Comparison of ENCODE assay signal across 8 mouse cellular contexts in genomic region chr17:24477053-24477984, GRCm38 (mm10). TPM values are rescaled to one million over a fixed set of nuclear protein-coding genes. Genes with fewer than 3 reads are reported as not detected.
DNase-seq lines count a peak whose midpoint lies in the region; ATAC-seq and TF ChIP-seq lines count a peak whose summit lies in the region.

No protein-coding gene starts in this region.

- peak overlapping the region; percentile 89 for H3K4me3 ChIP-seq in cerebellum, adult 2 months (replicated peaks; ENCODE audit: insufficient read depth, low read depth, low read length)
- peak overlapping the region; percentile 87 for H3K4me3 ChIP-seq in midbrain, embryonic 10.5 days
- no peak overlapping the region for H3K4me3 ChIP-seq in midbrain, embryonic 11.5 days (ENCODE audit: low read depth, low read length)
- H3K4me3 ChIP-seq in liver, embryonic 12.5 days, result peak overlapping the region; percentile 79
- H3K4me3 ChIP-seq in stomach, embryonic 16.5 days (replicated peaks; ENCODE audit: low read length), result no peak overlapping the region

- DNase-seq in cerebellum, adult 2 months, result no peak
- DNase-seq in cerebellum, postnatal 4 days (ENCODE audit: low spot score in 2 of 2), result no peak
- no peak for DNase-seq in midbrain, embryonic 10.5 days (ENCODE audit: low spot score)
- DNase-seq in midbrain, embryonic 11.5 days (ENCODE audit: low spot score, missing footprints), result no peak
- DNase-seq in frontal cortex, postnatal 36 days (ENCODE audit: low spot score in 2 of 2), result no peak
- DNase-seq in kidney, postnatal 4 days, result no peak

- peak overlapping the region; percentile 73; the same call in 1 of the 2 replicates for H3K27ac ChIP-seq in cerebellum, adult 2 months (ENCODE audit: insufficient read depth, low read length)
- H3K27ac ChIP-seq in midbrain, embryonic 10.5 days (replicated peaks), result no peak overlapping the region
- no peak overlapping the region for H3K27ac ChIP-seq in midbrain, embryonic 11.5 days (ENCODE audit: low read depth, low read length)
- H3K27ac ChIP-seq in liver, embryonic 12.5 days, result no peak overlapping the region
- no peak overlapping the region for H3K27ac ChIP-seq in stomach, embryonic 16.5 days (ENCODE audit: low read length)

- WGBS in cerebellum, adult 2 months, result 82% methylated on average over 20 of the region's 20 CpGs
- 95% methylated on average over 20 of the region's 20 CpGs for WGBS in midbrain, embryonic 10.5 days
- WGBS in midbrain, embryonic 11.5 days, result 94% methylated on average over 20 of the region's 20 CpGs
- WGBS in liver, embryonic 12.5 days (ENCODE audit: insufficient replicate concordance), result 86% methylated on average over 20 of the region's 20 CpGs
- 91% methylated on average over 20 of the region's 20 CpGs for WGBS in stomach, embryonic 16.5 days

- H3K9ac ChIP-seq in midbrain, embryonic 11.5 days (ENCODE audit: low read length), result no peak overlapping the region; the same call in 1 of the 2 replicates
- H3K9ac ChIP-seq in liver, embryonic 12.5 days, result peak overlapping the region; percentile 90
- H3K9ac ChIP-seq in stomach, embryonic 16.5 days (ENCODE audit: low read length), result 0 out of 2 replicates have a peak overlapping the region, but pooled peaks have one; percentile 33

- H3K4me1 ChIP-seq in cerebellum, adult 2 months (ENCODE audit: control insufficient read depth, insufficient read depth, low read length), result peaks cover 20% of the 10 kb centered on the region
- peaks cover 32% of the 10 kb centered on the region for H3K4me1 ChIP-seq in midbrain, embryonic 10.5 days
- H3K4me1 ChIP-seq in midbrain, embryonic 11.5 days (ENCODE audit: control insufficient read depth, insufficient read depth, low read length), result peaks cover 11% of the 10 kb centered on the region
- H3K4me1 ChIP-seq in liver, embryonic 12.5 days, result peaks cover 42% of the 10 kb centered on the region
- peaks cover 24% of the 10 kb centered on the region for H3K4me1 ChIP-seq in stomach, embryonic 16.5 days (ENCODE audit: control insufficient read depth, insufficient read depth, low read length)

- peaks cover 58% of the 10 kb centered on the region for H3K36me3 ChIP-seq in midbrain, embryonic 10.5 days
- H3K36me3 ChIP-seq in midbrain, embryonic 11.5 days (ENCODE audit: control insufficient read depth, insufficient read depth, low read length), result peaks cover 7% of the 10 kb centered on the region
- H3K36me3 ChIP-seq in liver, embryonic 12.5 days, result peaks cover 57% of the 10 kb centered on the region
- H3K36me3 ChIP-seq in stomach, embryonic 16.5 days (ENCODE audit: control insufficient read depth, insufficient read depth, low read length), result peaks cover 15% of the 10 kb centered on the region; the same call in 1 of the 2 replicates

- TF ChIP-seq POLR2A in cerebellum, adult 2 months (IDR thresholded peaks at IDR 0.05; ENCODE audit: borderline replicate concordance, insufficient read depth, low read length), result no peak

- no peaks in the 10 kb centered on the region for H3K9me3 ChIP-seq in midbrain, embryonic 10.5 days (replicated peaks)
- H3K9me3 ChIP-seq in midbrain, embryonic 11.5 days (ENCODE audit: control insufficient read depth, low read length), result no peaks in the 10 kb centered on the region
- no peaks in the 10 kb centered on the region for H3K9me3 ChIP-seq in liver, embryonic 12.5 days (replicated peaks)
- no peaks in the 10 kb centered on the region for H3K9me3 ChIP-seq in stomach, embryonic 16.5 days (replicated peaks; ENCODE audit: control insufficient read depth, low read length)

- no peaks in the 10 kb centered on the region for H3K27me3 ChIP-seq in cerebellum, adult 2 months (ENCODE audit: control insufficient read depth, insufficient read depth, low read length)
- no peaks in the 10 kb centered on the region for H3K27me3 ChIP-seq in midbrain, embryonic 10.5 days (ENCODE audit: low read depth, poor library complexity, severe bottlenecking)
- H3K27me3 ChIP-seq in midbrain, embryonic 11.5 days (ENCODE audit: control insufficient read depth, insufficient read depth, low read length), result no peaks in the 10 kb centered on the region
- no peaks in the 10 kb centered on the region for H3K27me3 ChIP-seq in liver, embryonic 12.5 days (replicated peaks)
- no peaks in the 10 kb centered on the region for H3K27me3 ChIP-seq in stomach, embryonic 16.5 days (ENCODE audit: control insufficient read depth, insufficient read depth, low read length)

- no peak for TF ChIP-seq CTCF in cerebellum, adult 2 months (IDR thresholded peaks at IDR 0.05; ENCODE audit: borderline replicate concordance, insufficient read depth, low read depth, low read length)

- H3K4me2 ChIP-seq in midbrain, embryonic 11.5 days, result no peak overlapping the region; the same call in 1 of the 2 replicates
- peak overlapping the region; percentile 80 for H3K4me2 ChIP-seq in liver, embryonic 12.5 days
- no peak overlapping the region for H3K4me2 ChIP-seq in stomach, embryonic 16.5 days (ENCODE audit: low read depth, low read length)

- no peak for ATAC-seq in midbrain, embryonic 11.5 days (ENCODE audit: low FRiP score)
- ATAC-seq in liver, embryonic 12.5 days, result no peak
- no peak for ATAC-seq in stomach, embryonic 16.5 days (ENCODE audit: insufficient read depth, low FRiP score)

RNA-seq across cellular contexts. Expression of gene Mlst8, which starts 1.6 kb away (rescaled TPM):
- polyA plus RNA-seq in cerebellum, adult 2 months (2012; rRNA removed), result 55.9 and 63.5 TPM in 2 replicates
- polyA plus RNA-seq in midbrain, embryonic 10.5 days (2016; fragmentation: Nextera tagmentation; extraction: Ambion mirVana), result 40.2 and 40.9 TPM in 2 replicates
- 28.9 and 30.3 TPM in 2 replicates for polyA plus RNA-seq in midbrain, embryonic 11.5 days (2014; fragmentation: Nextera tagmentation; extraction: Ambion mirVana)
- polyA plus RNA-seq in liver, embryonic 12.5 days (2016; fragmentation: Nextera tagmentation; extraction: Ambion mirVana), result 17.2 and 19.4 TPM in 2 replicates
- polyA plus RNA-seq in stomach, embryonic 16.5 days (2015; fragmentation: Nextera tagmentation; extraction: Ambion mirVana), result 29.0 and 33.6 TPM in 2 replicates

RNA-seq across cellular contexts. Expression of gene Bricd5, which starts 3.6 kb away (rescaled TPM):
- 2.3 TPM in 2 replicates for polyA plus RNA-seq in cerebellum, adult 2 months (2012; rRNA removed)
- polyA plus RNA-seq in midbrain, embryonic 10.5 days (2016; fragmentation: Nextera tagmentation; extraction: Ambion mirVana), result 0.21 and 0.22 TPM in 2 replicates
- polyA plus RNA-seq in midbrain, embryonic 11.5 days (2014; fragmentation: Nextera tagmentation; extraction: Ambion mirVana), result 0.32 TPM in 1 of 2 replicates, not detected in the other
- polyA plus RNA-seq in liver, embryonic 12.5 days (2016; fragmentation: Nextera tagmentation; extraction: Ambion mirVana), result 0.18 TPM in 1 of 2 replicates, not detected in the other
- polyA plus RNA-seq in stomach, embryonic 16.5 days (2015; fragmentation: Nextera tagmentation; extraction: Ambion mirVana), result 0.36 and 0.46 TPM in 2 replicates

RNA-seq across cellular contexts. Expression of gene Pgp, which starts 7.1 kb away (rescaled TPM):
- polyA plus RNA-seq in cerebellum, adult 2 months (2012; rRNA removed), result 126 and 133 TPM in 2 replicates
- polyA plus RNA-seq in midbrain, embryonic 10.5 days (2016; fragmentation: Nextera tagmentation; extraction: Ambion mirVana), result 76.4 and 83.5 TPM in 2 replicates
- 60.6 and 67.6 TPM in 2 replicates for polyA plus RNA-seq in midbrain, embryonic 11.5 days (2014; fragmentation: Nextera tagmentation; extraction: Ambion mirVana)
- 99.5 and 101 TPM in 2 replicates for polyA plus RNA-seq in liver, embryonic 12.5 days (2016; fragmentation: Nextera tagmentation; extraction: Ambion mirVana)
- 49.6 and 54.5 TPM in 2 replicates for polyA plus RNA-seq in stomach, embryonic 16.5 days (2015; fragmentation: Nextera tagmentation; extraction: Ambion mirVana)

RNA-seq across cellular contexts. Expression of gene E4f1, which starts 7.2 kb away (rescaled TPM):
- 79.4 and 80.6 TPM in 2 replicates for polyA plus RNA-seq in cerebellum, adult 2 months (2012; rRNA removed)
- 36.2 and 42.9 TPM in 2 replicates for polyA plus RNA-seq in midbrain, embryonic 10.5 days (2016; fragmentation: Nextera tagmentation; extraction: Ambion mirVana)
- 10.2 and 14.7 TPM in 2 replicates for polyA plus RNA-seq in midbrain, embryonic 11.5 days (2014; fragmentation: Nextera tagmentation; extraction: Ambion mirVana)
- polyA plus RNA-seq in liver, embryonic 12.5 days (2016; fragmentation: Nextera tagmentation; extraction: Ambion mirVana), result 19.2 and 20.7 TPM in 2 replicates
- polyA plus RNA-seq in stomach, embryonic 16.5 days (2015; fragmentation: Nextera tagmentation; extraction: Ambion mirVana), result 29.4 and 35.0 TPM in 2 replicates

RNA-seq across cellular contexts. Expression of gene Caskin1, which starts 11.1 kb away (rescaled TPM):
- 122 and 127 TPM in 2 replicates for polyA plus RNA-seq in cerebellum, adult 2 months (2012; rRNA removed)
- polyA plus RNA-seq in midbrain, embryonic 10.5 days (2016; fragmentation: Nextera tagmentation; extraction: Ambion mirVana), result 6.7 and 8.5 TPM in 2 replicates
- 5.5 and 6.2 TPM in 2 replicates for polyA plus RNA-seq in midbrain, embryonic 11.5 days (2014; fragmentation: Nextera tagmentation; extraction: Ambion mirVana)
- 0.14 and 0.32 TPM in 2 replicates for polyA plus RNA-seq in liver, embryonic 12.5 days (2016; fragmentation: Nextera tagmentation; extraction: Ambion mirVana)
- 1.5 and 2.3 TPM in 2 replicates for polyA plus RNA-seq in stomach, embryonic 16.5 days (2015; fragmentation: Nextera tagmentation; extraction: Ambion mirVana)

Comparison
In these comparisons a context has a peak if more than half of its experiments do, and no peak if none do; other contexts are left out.
1. H3K4me3 ChIP-seq: peak in cerebellum, adult 2 months (single experiment), midbrain, embryonic 10.5 days (single experiment) and liver, embryonic 12.5 days (single experiment); none in midbrain, embryonic 11.5 days (single experiment) and stomach, embryonic 16.5 days (single experiment).